Mouse (Mus musculus) lung, embryonic 14.5 days (tissue): ENCODE measurements around the gene Mael. TPM values are rescaled to one million over a fixed set of nuclear protein-coding genes. Genes with fewer than 3 reads are reported as not detected.

Experiments
- ATAC-seq: fragments of 200-750 bp; cut with Nextera tagmentation; 2 replicates; pipeline ENCODE4 v1.8.0; 2017; ENCODE audit warnings: mild to moderate bottlenecking, moderate TSS enrichment, moderate library complexity; ENCODE audit not compliant: insufficient read depth
- DNase-seq: peaks from one replicate; pipeline ENCODE4 v3.0.0-alpha.2; 2015
- H3K27ac ChIP-seq: fragments of 300-500 bp; sonication (generic); 2 replicates; pipeline ENCODE4 v1.5.1; 2014; ENCODE audit warnings: low read depth, mild to moderate bottlenecking, moderate library complexity
- H3K27me3 ChIP-seq: fragments of 300-500 bp; sonication (generic); 2 replicates; pipeline ENCODE4 v1.6.1; 2014; ENCODE audit warnings: low read length, control low read depth; ENCODE audit not compliant: insufficient read depth
- H3K36me3 ChIP-seq: fragments of 300-500 bp; sonication (generic); 2 replicates; pipeline ENCODE4 v1.6.1; 2014; ENCODE audit warnings: control low read depth; ENCODE audit not compliant: insufficient read depth
- H3K4me1 ChIP-seq: fragments of 300-500 bp; sonication (generic); 2 replicates; pipeline ENCODE4 v1.6.1; 2014; ENCODE audit warnings: antibody characterized with exemption, control low read depth; ENCODE audit not compliant: insufficient read depth
- H3K4me2 ChIP-seq: fragments of 300-500 bp; sonication (generic); 2 replicates; pipeline ENCODE4 v1.6.1; 2014; ENCODE audit warnings: mild to moderate bottlenecking
- H3K4me3 ChIP-seq: fragments of 300-500 bp; sonication (generic); 2 replicates; pipeline ENCODE4 v1.5.1; 2014; ENCODE audit warnings: low read depth, low read length
- H3K9ac ChIP-seq: fragments of 300-500 bp; sonication (generic); 2 replicates; pipeline ENCODE4 v1.6.1; 2014
- H3K9me3 ChIP-seq: fragments of 300-500 bp; sonication (generic); 2 replicates; pipeline ENCODE4 v1.6.1; 2016; ENCODE audit warnings: low read depth, low read length, control low read depth
- CTCF ChIP-seq: IDR thresholded peaks from 2 replicates; pipeline ENCODE4 v1.5.1; 2016; ENCODE audit warnings: antibody characterized with exemption, low read depth
- WGBS: fragments of 180-500 bp; shearing (Covaris S2); extraction: QIAGEN DNeasy Blood & Tissue Kit; methylation state at CpG from one replicate; pipeline ENCODE4 v1.1.7; 2014; 5-methylcytosine and 5-hydroxymethylcytosine counted together
- polyA plus RNA-seq: library from polyadenylated mRNA; unstranded; fragments of >200 nt; fragmentation: Nextera tagmentation; extraction: Ambion mirVana; gene quantifications from 2 replicates; pipeline ENCODE4 v1.2.1, GENCODE M21; 2014

Gene Mael
- polyA plus RNA-seq, 1 experiment from 2014 or later = not detected

DNA sequence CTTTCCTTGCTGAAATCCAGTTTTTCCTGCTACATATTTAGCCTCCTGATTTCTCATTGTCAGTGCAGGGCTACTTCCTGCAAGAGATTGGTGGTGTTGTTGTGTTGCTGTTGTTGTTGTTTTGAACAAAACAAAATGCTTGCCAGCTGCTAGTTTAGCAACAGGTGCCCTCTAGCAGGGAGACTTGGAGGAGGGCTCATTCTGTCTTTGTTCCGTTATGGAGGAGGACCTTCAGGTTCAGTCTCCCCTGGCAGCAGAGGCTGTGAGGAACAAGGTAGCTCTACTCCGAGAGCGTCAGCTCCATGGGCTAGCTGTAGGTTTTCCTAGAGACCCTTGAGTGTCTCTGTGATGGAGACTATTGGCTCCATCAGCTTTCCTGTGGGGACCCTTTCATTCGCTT is 18.4 kb upstream of the Mael start:
- Histone ChIP-seq H3K4me1 (no peaks in the 10 kb centered on the region; the same call in 1 of the 2 replicates), H3K4me2 (no peak overlapping the region), H3K27ac (no peak overlapping the region), H3K9me3 (no peaks in the 10 kb centered on the region), H3K4me3 (no peak overlapping the region), H3K36me3 (no peaks in the 10 kb centered on the region), H3K9ac (no peak overlapping the region), H3K27me3 (peaks cover 38% of the 10 kb centered on the region)
- DNase-seq (no peak), ATAC-seq (no peak)
- 65% methylated on average over 4 of the region's 4 CpGs for WGBS
- no peak for TF ChIP-seq CTCF

DNA sequence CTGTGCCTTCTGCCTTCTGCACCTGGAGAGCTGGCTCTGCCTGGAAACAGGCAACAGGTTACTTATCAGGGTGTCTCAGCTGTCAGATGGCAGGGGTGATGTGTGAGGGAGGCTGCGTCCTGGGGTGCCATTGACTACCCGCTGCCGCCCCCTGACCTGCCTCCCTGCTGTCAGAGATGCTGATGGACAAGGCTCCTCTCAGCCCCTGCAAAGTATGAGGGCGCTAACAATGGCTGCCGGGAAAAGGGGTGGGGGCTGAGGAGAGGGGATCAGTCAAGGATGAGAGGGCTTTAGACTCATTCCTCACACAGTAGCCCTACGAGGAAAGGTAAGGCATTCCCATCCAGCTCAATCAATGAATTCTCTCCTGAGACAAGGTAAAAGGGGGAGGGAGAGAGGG is 17.8 kb upstream of the Mael start:
- DNase-seq = no peak
- no peak for TF ChIP-seq CTCF
- H3K4me1 ChIP-seq = no peaks in the 10 kb centered on the region; the same call in 1 of the 2 replicates

DNA sequence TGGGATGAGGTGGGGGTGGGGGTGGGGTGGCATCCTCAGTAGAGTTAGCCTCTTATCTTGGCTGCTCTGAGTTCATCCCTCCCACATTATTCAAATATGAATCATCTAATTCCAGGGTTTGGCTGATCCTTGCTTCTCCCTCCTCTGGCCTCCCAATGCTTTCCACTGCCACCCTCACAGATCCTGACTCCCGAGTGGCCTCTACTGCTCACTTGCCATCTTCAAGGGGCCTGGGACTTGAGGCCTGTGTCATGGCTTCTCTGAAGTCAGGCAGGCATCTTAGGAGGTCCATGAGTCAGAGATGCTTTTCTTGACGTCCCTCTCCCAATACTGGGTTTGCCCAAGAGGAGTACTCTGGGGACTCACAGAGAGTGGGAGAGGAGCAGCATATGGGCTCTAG is 17.1 kb upstream of the Mael start:
- H3K4me3 ChIP-seq = no peak overlapping the region
- H3K9me3 ChIP-seq = no peaks in the 10 kb centered on the region
- no peak for TF ChIP-seq CTCF
- H3K9ac ChIP-seq = no peak overlapping the region
- ATAC-seq (no peak), DNase-seq (no peak)
- no peaks in the 10 kb centered on the region; the same call in 1 of the 2 replicates for H3K4me1 ChIP-seq
- H3K36me3 ChIP-seq = no peaks in the 10 kb centered on the region
- H3K27ac ChIP-seq = no peak overlapping the region
- H3K27me3 ChIP-seq = peaks cover 38% of the 10 kb centered on the region
- H3K4me2 ChIP-seq = no peak overlapping the region
- WGBS = 33% methylated on average over 2 of the region's 2 CpGs

More for the DNA sequence above, 17.8 kb upstream of the Mael start:
- Histone ChIP-seq H3K4me2 (no peak overlapping the region), H3K36me3 (no peaks in the 10 kb centered on the region), H3K4me3 (no peak overlapping the region), H3K9me3 (no peaks in the 10 kb centered on the region), H3K27me3 (peaks cover 38% of the 10 kb centered on the region), H3K27ac (no peak overlapping the region), H3K9ac (no peak overlapping the region)
- 12% methylated on average over 6 of the region's 6 CpGs for WGBS
- ATAC-seq = no peak

DNA sequence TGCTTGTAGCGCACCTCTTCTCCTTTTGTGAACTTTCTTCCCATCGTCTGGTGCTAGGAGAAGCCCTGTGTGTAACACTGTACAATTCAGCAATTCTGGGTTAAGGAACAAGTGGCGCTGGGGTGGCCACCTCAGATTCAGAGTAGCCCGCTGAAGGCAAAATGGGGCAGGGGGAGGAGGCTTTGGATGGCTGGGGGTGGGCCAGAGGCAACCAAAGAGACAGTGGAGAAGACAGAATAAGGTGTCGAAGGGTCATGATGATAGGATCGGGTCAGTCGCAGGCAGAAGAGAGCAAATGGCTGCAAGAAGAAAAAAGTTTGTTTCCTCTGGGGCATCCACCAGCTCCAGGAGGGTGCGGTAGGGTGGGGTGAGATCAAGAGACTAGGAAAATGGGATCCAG is 16.5 kb upstream of the Mael start:
- Histone ChIP-seq H3K27ac (no peak overlapping the region), H3K4me3 (peak overlapping the region; percentile 43; the same call in 1 of the 2 replicates), H3K4me1 (no peaks in the 10 kb centered on the region; the same call in 1 of the 2 replicates), H3K9me3 (no peaks in the 10 kb centered on the region), H3K4me2 (peak overlapping the region; percentile 93; the same call in 1 of the 2 replicates), H3K27me3 (peaks cover 38% of the 10 kb centered on the region), H3K36me3 (no peaks in the 10 kb centered on the region), H3K9ac (no peak overlapping the region)
- no peak for DNase-seq
- no peak for ATAC-seq
- 41% methylated on average over 8 of the region's 8 CpGs for WGBS
- no peak for TF ChIP-seq CTCF

DNA sequence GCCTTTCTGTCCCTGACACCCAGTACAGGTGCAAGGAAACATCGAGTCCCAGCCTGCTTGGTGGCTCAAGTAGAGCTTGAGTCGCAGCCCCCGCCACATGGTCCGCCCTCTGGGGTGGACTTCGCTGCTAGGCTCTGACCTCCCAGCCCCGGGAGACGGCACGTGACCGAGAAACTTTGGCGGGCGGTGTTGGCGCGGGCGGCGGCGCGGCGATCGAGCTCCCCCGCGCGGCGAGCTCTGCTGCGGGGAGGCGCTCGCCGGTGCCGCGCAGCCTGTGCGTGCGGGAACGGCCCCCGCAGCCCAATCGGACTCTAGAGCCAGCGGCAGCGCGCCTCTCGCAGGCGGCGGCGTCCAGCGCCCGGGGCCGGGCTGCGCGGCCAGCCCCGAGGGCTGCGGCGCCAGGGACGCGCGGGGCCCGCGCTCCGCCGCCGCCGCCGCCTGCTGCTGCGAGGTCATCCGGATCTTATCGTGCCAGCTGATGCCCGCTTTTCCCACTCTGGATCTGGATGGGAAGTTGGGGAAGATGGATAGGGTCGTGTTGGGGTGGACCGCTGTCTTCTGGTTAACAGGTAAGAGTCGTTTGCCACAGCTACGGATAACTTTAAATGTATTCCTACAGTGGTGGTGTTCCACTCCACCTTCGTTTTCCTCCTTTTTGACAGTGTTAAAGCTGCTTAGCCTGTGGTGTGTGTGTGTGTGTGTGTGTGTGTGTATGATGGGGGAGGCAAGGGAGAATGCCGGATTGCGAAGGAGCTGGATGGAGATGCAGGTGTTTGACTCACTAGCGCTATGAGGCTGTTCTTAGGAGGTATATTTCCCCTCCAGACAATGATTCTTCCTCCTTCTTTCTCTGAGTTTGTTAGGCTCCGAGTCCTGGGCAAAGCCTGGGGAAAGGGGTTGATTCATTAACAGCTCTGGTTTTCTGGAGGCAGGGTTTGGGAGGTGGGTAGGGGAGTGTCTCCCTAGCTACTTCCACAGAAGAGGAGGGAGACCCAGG is 15.6 kb upstream of the Mael start, which contains the start of gene Ildr2:
Ildr2 (plus strand) TSS at position 242 of the 997 bp plus-strand sequence.
- Histone ChIP-seq H3K9ac (peak within 1 kb of the TSS; percentile 51), H3K4me3 (peak within 1 kb of the TSS; percentile 43), H3K36me3 (no peaks in the 10 kb centered on the region), H3K4me2 (peak within 1 kb of the TSS; percentile 93), H3K9me3 (no peaks in the 10 kb centered on the region), H3K27ac (no peak within 1 kb of the TSS), H3K4me1 (no peaks in the 10 kb centered on the region; the same call in 1 of the 2 replicates), H3K27me3 (peaks cover 38% of the 10 kb centered on the region)
- WGBS = under 1% methylated on average over 69 of the region's 72 CpGs
- ATAC-seq (peak; percentile 79), DNase-seq (peak; percentile 65)
- peak; percentile 11; the same call in 1 of the 2 replicates for TF ChIP-seq CTCF

DNA sequence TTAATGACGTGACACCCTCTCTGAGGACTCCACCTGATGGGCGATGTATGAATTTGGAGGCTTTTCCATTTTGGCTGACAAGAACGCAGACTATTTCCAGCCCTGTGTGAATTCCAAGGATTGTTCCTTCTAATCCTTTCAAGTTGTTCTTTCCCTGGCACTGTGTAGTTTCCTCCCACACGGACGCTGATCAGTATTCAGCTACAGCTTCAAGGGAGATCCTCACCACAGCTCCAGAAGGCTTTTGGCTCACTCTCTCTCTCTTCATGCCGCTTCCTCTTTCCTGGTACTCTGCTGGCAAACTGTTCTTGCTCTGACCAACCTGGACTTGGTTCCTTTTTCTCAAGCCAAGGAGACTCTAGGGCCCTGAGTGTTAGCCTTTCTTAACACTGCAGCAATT is 5.7 kb upstream of the Mael start:
- Histone ChIP-seq H3K36me3 (no peaks in the 10 kb centered on the region), H3K4me2 (no peak overlapping the region), H3K9ac (no peak overlapping the region), H3K27me3 (no peaks in the 10 kb centered on the region), H3K4me3 (no peak overlapping the region), H3K9me3 (no peaks in the 10 kb centered on the region), H3K4me1 (no peaks in the 10 kb centered on the region), H3K27ac (no peak overlapping the region)
- no peak for ATAC-seq
- WGBS = 74% methylated on average over 6 of the region's 6 CpGs
- TF ChIP-seq CTCF = no peak
- no peak for DNase-seq

DNA sequence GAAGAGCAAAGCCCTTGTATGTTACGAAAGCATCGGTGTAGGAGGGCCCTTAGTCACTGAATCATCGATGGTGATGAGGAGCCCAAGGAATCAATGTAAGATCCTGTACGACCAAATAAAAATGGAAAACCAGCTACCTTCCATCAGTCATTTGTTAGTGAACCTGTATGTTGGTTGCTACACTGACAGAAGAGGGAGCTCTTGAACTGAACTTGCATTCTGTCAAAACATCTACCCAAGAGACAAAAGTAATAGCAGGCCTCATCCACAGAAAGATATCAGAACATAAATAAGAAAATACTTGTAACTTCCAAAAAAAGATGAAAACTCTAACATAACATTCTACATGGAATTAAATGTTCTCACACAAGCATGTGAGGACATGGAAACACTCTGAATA is 24.4 kb downstream of the Mael start:
- ATAC-seq = no peak
- 82% methylated on average over 4 of the region's 4 CpGs for WGBS

More for the DNA sequence above, 24.4 kb downstream of the Mael start:
- H3K4me2 ChIP-seq = no peak overlapping the region
- no peak overlapping the region for H3K9ac ChIP-seq
- H3K4me3 ChIP-seq = no peak overlapping the region
- no peaks in the 10 kb centered on the region for H3K27me3 ChIP-seq
- H3K4me1 ChIP-seq = no peaks in the 10 kb centered on the region
- TF ChIP-seq CTCF = peak; percentile 41
- no peaks in the 10 kb centered on the region for H3K9me3 ChIP-seq
- H3K36me3 ChIP-seq = no peaks in the 10 kb centered on the region
- no peak overlapping the region for H3K27ac ChIP-seq
- DNase-seq = peak; percentile 40
